30 mouse cellular contexts compared by ENCODE assay signal in genomic region chr7:55868247-55868646, GRCm38 (mm10). TPM values are rescaled to one million over a fixed set of nuclear protein-coding genes. Genes with fewer than 3 reads are reported as not detected.
DNase-seq lines count a peak whose midpoint lies in the region; ATAC-seq and TF ChIP-seq lines count a peak whose summit lies in the region.
"Had no signal": no experiment of that assay in that cellular context is flagged by ENCODE, and none has a peak within 500 bp of the region (broad histone marks: within the 10 kb centered on the region; RNA-seq: fewer than 3 reads in every experiment).

No protein-coding gene starts in this region.

- H3K9ac ChIP-seq in heart, adult 2 months (ENCODE audit: low read depth, low read length): no peak overlapping the region
- H3K9ac ChIP-seq: embryonic facial prominence, embryonic 12.5 days; hindbrain, embryonic 12.5 days; liver, embryonic 14.5 days; lung, embryonic 14.5 days; midbrain, embryonic 12.5 days had no signal

- ATAC-seq in granulocyte monocyte progenitor cell, adult 5-6 weeks (replicated peaks; ENCODE audit: poor library complexity, severe bottlenecking): peak; percentile 91
- ATAC-seq in megakaryocyte progenitor cell, adult 5-6 weeks (replicated peaks; ENCODE audit: poor library complexity): peak; percentile 86
- ATAC-seq: forebrain, embryonic 14.5 days; hindbrain, postnatal 0 days; intestine, postnatal 0 days had no signal

- TF ChIP-seq POLR2A in heart, adult 2 months (IDR thresholded peaks at IDR 0.05; ENCODE audit: insufficient read depth, low read depth, low read length): no peak

- peaks cover 6% of the 10 kb centered on the region for H3K79me2 ChIP-seq in heart, adult 2 months (replicated peaks; ENCODE audit: control insufficient read depth, insufficient read depth, low read length)

- 80% methylated on average over 7 of the region's 7 CpGs for WGBS in heart, adult 2 months

- H3K4me3 ChIP-seq in heart, adult 2 months: no peak overlapping the region
- H3K4me3 ChIP-seq: embryonic facial prominence, embryonic 12.5 days; gastrocnemius, adult 2 months; hindbrain, embryonic 12.5 days; left cerebral cortex, adult 2 months; midbrain, embryonic 12.5 days had no signal

- peak; percentile 51 for DNase-seq in heart, adult 11 months
- no peak for DNase-seq in heart, adult 2 months
- DNase-seq in B cell, adult 2 months: peak; percentile 19 to 21
- DNase-seq in left cerebral cortex, postnatal 14 days (ENCODE audit: low spot score in 2 of 2): no peak
- no peak for DNase-seq in lung, postnatal 36 days
- DNase-seq in cerebellum, adult 8-10 months: no peak
- DNase-seq: adrenal gland, adult 2 months; adrenal gland, postnatal 36 days; cerebellum, adult 2 months; cerebellum, postnatal 25 days; gastrocnemius, adult 2 months; gastrocnemius, postnatal 36 days; heart, postnatal 14 days; kidney, postnatal 14 days; left cerebral cortex, postnatal 4 days; lung, embryonic 14.5 days; right cerebral cortex, postnatal 25 days; thymus, adult 18-20 months; thymus, postnatal 25 days had no signal

- TF ChIP-seq EP300 in heart, adult 2 months (IDR thresholded peaks at IDR 0.05; ENCODE audit: insufficient read depth, low read depth, low read length): no peak

- H3K27me3 ChIP-seq in heart, adult 2 months (ENCODE audit: control insufficient read depth, insufficient read depth, low read length): no peaks in the 10 kb centered on the region
- H3K27me3 ChIP-seq: embryonic facial prominence, embryonic 12.5 days; hindbrain, embryonic 12.5 days; midbrain, embryonic 12.5 days had no signal

- intact Hi-C loops in heart, adult 2 months (cut with DNase I): no loop called here
- intact Hi-C loops in left cerebral cortex, postnatal 14 days (cut with DNase I): no loop called here

- H3K4me1 ChIP-seq in heart, adult 2 months (ENCODE audit: control insufficient read depth, insufficient read depth, low read length): no peaks in the 10 kb centered on the region; the same call in none of the 2 replicates
- H3K4me1 ChIP-seq: embryonic facial prominence, embryonic 12.5 days; hindbrain, embryonic 12.5 days had no signal

- TF ChIP-seq CTCF in heart, adult 2 months (IDR thresholded peaks at IDR 0.05): no peak

- no peaks in the 10 kb centered on the region for H3K36me3 ChIP-seq in heart, adult 2 months (ENCODE audit: control insufficient read depth, insufficient read depth, low read length)

- H3K27ac ChIP-seq in heart, adult 2 months: no peak overlapping the region
- H3K27ac ChIP-seq: embryonic facial prominence, embryonic 12.5 days; gastrocnemius, adult 2 months; hindbrain, embryonic 12.5 days; hindbrain, postnatal 0 days; left cerebral cortex, adult 2 months; liver, embryonic 14.5 days; midbrain, embryonic 12.5 days; stomach, postnatal 0 days had no signal

RNA-seq across cellular contexts. Expression of gene Cyfip1, which starts 26.7 kb away (rescaled TPM):
- 10 to 100 TPM; 33.8 to 36.1 TPM for total RNA-seq in heart, adult 2 months (2021)
- polyA plus RNA-seq in heart, adult 2 months (2012; rRNA removed): 17.2 and 31.7 TPM in 2 replicates
- total RNA-seq in granulocyte monocyte progenitor cell, adult 5-6 weeks (2014; fragmentation: Nextera tagmentation): 43.8 and 48.2 TPM in 2 replicates
- 56.7 and 81.1 TPM in 2 replicates for total RNA-seq in granulocyte monocyte progenitor cell, adult 5-6 weeks (2017)
- total RNA-seq in megakaryocyte progenitor cell, adult 5-6 weeks (2015): 38.7 and 42.8 TPM in 2 replicates
- total RNA-seq in megakaryocyte progenitor cell, adult 5-6 weeks (2017): 41.1 and 49.2 TPM in 2 replicates
- 10 to 100 TPM; 71.3 to 75.2 TPM for total RNA-seq in left cerebral cortex, postnatal 14 days (2021)

Comparison
In these comparisons a context has a peak if more than half of its experiments do, and no peak if none do; other contexts are left out.
1. DNase-seq: peak in heart, adult 11 months (single experiment) and B cell, adult 2 months (2 of 2); none in heart, adult 2 months (0 of 2), left cerebral cortex, postnatal 14 days (0 of 2), lung, postnatal 36 days (single experiment) and cerebellum, adult 8-10 months (single experiment).